Mouse (Mus musculus) embryonic fibroblast, embryonic 13.5 days (primary cell): Measurements from ENCODE around the gene Phf19.

Experiments used
- CTCF ChIP-seq: IDR thresholded peaks from 2 replicates; pipeline ENCODE4 v1.5.1; 2011; ENCODE audit warnings: mild to moderate bottlenecking, control low read depth, low read length, moderate library complexity, borderline replicate concordance; ENCODE audit not compliant: insufficient read depth
- POLR2A ChIP-seq: IDR thresholded peaks from 2 replicates; pipeline ENCODE4 v1.6.1; 2011; ENCODE audit warnings: low read depth, mild to moderate bottlenecking, control low read depth, low read length, moderate library complexity

- TF ChIP-seq POLR2A (no peak), CTCF (no peak)
Observed at GRCm38 (mm10) chr2:34902731-34903130, 11.1 kb downstream of the Phf19 start.
